Mouse (Mus musculus) heart, embryonic 11.5 days (tissue): ENCODE results near the gene Mgll. TPM values are rescaled to one million over a fixed set of nuclear protein-coding genes. Genes with fewer than 3 reads are reported as not detected.

Experiments
- ATAC-seq: fragments of 200-750 bp; cut with Nextera tagmentation; replicated peaks from 2 replicates; pipeline ENCODE4 v1.8.0; 2017; ENCODE audit warnings: moderate library complexity; ENCODE audit not compliant: insufficient number of reproducible peaks, low FRiP score, low TSS enrichment
- H3K27ac ChIP-seq: fragments of 300-500 bp; sonication (generic); 2 replicates; pipeline ENCODE4 v1.5.1; 2014; ENCODE audit warnings: mild to moderate bottlenecking, low read depth, low read length
- H3K27me3 ChIP-seq: fragments of 300-500 bp; sonication (generic); 2 replicates; pipeline ENCODE4 v1.6.1; 2014; ENCODE audit warnings: mild to moderate bottlenecking, low read length, mixed read lengths; ENCODE audit not compliant: control insufficient read depth, insufficient read depth
- H3K36me3 ChIP-seq: fragments of 300-500 bp; sonication (generic); 2 replicates; pipeline ENCODE4 v1.6.1; 2014; ENCODE audit warnings: mild to moderate bottlenecking, low read length, moderate library complexity, mixed read lengths; ENCODE audit not compliant: control insufficient read depth, insufficient read depth
- H3K4me1 ChIP-seq: fragments of 300-500 bp; sonication (generic); 2 replicates; pipeline ENCODE4 v1.6.1; 2014; ENCODE audit warnings: low read length; ENCODE audit not compliant: control insufficient read depth, insufficient read depth
- H3K4me2 ChIP-seq: fragments of 300-500 bp; sonication (generic); 2 replicates; pipeline ENCODE4 v1.6.1; 2014; ENCODE audit warnings: mild to moderate bottlenecking, moderate library complexity
- H3K4me3 ChIP-seq: fragments of 300-500 bp; sonication (generic); 2 replicates; pipeline ENCODE4 v1.5.1; 2014; ENCODE audit warnings: low read depth, low read length
- H3K9ac ChIP-seq: fragments of 300-500 bp; sonication (generic); 2 replicates; pipeline ENCODE4 v1.6.1; 2014; ENCODE audit warnings: mild to moderate bottlenecking, low read depth, low read length, moderate library complexity
- H3K9me3 ChIP-seq: fragments of 300-500 bp; sonication (generic); replicated peaks from 2 replicates; pipeline ENCODE4 v1.6.1; 2016; ENCODE audit warnings: low read length; ENCODE audit not compliant: control insufficient read depth
- WGBS: fragments of 180-500 bp; shearing (Covaris S2); extraction: QIAGEN DNeasy Blood & Tissue Kit; methylation state at CpG from one replicate; pipeline ENCODE4 v1.1.7; 2014; ENCODE audit not compliant: insufficient replicate concordance; 5-methylcytosine and 5-hydroxymethylcytosine counted together
- polyA plus RNA-seq: library from polyadenylated mRNA; unstranded; fragments of >200 nt; fragmentation: Nextera tagmentation; extraction: Ambion mirVana; gene quantifications from 2 replicates; pipeline ENCODE4 v1.2.1, GENCODE M21; 2014

Mgll gene
- polyA plus RNA-seq, 1 experiment from 2014 or later: 8.6 TPM

DNA sequence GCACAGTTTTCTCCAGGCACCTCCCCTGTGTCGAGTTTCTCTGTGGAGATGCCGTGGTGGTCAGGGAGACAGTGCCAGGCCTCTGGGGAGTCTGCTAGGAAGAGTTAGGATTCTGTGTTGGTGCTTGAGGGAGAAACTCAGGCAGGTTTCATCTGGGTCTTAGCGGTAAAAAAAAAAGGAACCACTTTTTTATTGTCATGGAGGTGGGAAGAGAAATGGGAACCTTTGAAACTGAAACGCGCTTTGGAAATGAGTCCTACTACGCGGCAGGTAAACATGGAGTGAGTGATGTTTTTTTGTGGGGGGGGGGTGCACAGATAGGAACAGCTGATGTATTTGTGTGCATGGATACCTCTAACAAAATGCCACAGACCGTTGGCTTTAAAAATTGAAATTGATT is 12.1 kb downstream of the Mgll start:
- H3K27me3 ChIP-seq: no peaks in the 10 kb centered on the region; the same call in 1 of the 2 replicates

DNA sequence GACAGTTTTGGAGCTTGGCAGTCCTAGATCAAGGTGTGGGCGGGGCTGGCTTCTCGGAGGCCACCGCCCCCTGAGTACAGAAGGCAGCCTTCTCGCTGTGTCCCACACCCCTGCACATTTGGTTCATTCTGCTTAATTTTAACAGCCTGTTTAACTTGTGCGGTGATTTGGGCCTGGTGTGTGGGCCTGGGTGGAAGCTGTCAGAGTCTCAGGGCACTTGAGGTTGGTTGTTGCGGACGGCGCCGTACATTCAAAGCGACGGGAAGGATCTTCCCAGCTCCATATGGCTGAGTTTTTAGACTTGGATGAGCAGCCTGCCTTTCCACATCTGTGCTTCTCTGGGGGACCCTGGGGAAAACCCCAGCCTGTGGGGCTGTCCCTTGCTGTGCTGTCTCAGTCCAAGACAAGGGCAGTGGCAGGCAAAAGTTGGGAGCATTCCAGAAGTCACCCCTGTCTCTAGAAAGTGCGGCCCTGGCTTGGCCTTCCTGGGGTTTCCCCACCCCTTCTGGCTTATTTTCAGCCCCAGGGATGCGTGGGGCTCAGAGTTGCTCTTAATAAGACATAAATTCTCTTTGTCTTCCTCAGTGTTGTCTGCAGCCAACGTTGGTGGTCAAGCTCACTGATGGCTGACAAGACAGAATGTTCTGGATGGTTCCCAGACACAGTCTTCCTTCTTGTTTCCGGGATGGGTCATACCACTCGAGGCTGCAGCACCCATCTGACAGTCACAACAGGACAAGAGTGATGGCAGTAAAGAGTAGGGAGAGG is 12.7 kb downstream of the Mgll start:
- no peak overlapping the region for H3K9ac ChIP-seq
- H3K4me3 ChIP-seq: no peak overlapping the region
- H3K27me3 ChIP-seq: no peaks in the 10 kb centered on the region; the same call in 1 of the 2 replicates
- H3K27ac ChIP-seq: no peak overlapping the region
- H3K36me3 ChIP-seq: no peaks in the 10 kb centered on the region
- WGBS: 80% methylated on average over 16 of the region's 16 CpGs
- no peaks in the 10 kb centered on the region for H3K9me3 ChIP-seq
- no peak overlapping the region for H3K4me2 ChIP-seq
- H3K4me1 ChIP-seq: no peaks in the 10 kb centered on the region
- no peak for ATAC-seq

More for the DNA sequence above, 12.1 kb downstream of the Mgll start:
- H3K9me3 ChIP-seq: no peaks in the 10 kb centered on the region
- WGBS: 80% methylated on average over 8 of the region's 8 CpGs
- H3K4me3 ChIP-seq: no peak overlapping the region
- ATAC-seq: no peak
- H3K36me3 ChIP-seq: no peaks in the 10 kb centered on the region
- no peak overlapping the region for H3K9ac ChIP-seq
- no peak overlapping the region for H3K4me2 ChIP-seq
- H3K4me1 ChIP-seq: no peaks in the 10 kb centered on the region
- no peak overlapping the region for H3K27ac ChIP-seq

DNA sequence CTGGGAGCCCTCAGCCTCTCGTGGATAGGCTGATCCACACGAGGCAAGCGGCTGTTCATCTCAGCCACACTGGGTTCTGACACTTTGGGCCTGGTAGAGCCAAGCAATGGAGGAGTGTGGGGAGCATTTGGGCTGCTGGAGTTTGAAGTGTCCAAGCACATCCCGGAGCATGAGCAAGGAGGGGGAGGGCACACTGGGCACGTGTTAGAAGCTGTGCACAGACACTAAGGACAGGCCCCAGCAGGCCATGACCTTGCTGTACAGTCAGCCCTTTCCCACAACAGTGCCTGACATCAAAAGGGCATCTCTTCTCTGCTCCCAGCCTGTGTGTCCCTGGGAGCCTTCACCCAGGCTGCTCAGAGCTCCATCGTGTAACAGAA is 13.3 kb downstream of the Mgll start:
- no peak overlapping the region for H3K4me2 ChIP-seq
- ATAC-seq: no peak
- no peaks in the 10 kb centered on the region for H3K9me3 ChIP-seq
- peaks cover under 1% of the 10 kb centered on the region; the same call in 1 of the 2 replicates for H3K27me3 ChIP-seq
- H3K36me3 ChIP-seq: no peaks in the 10 kb centered on the region
- WGBS: 67% methylated on average over 6 of the region's 6 CpGs
- no peak overlapping the region for H3K9ac ChIP-seq
- H3K4me3 ChIP-seq: no peak overlapping the region
- no peak overlapping the region for H3K27ac ChIP-seq
- H3K4me1 ChIP-seq: no peaks in the 10 kb centered on the region

GRCm38 (mm10) chr6:88741041-88741440 is 16.8 kb downstream of the Mgll start:
- Histone ChIP-seq H3K4me3 (no peak overlapping the region), H3K4me2 (no peak overlapping the region), H3K4me1 (no peaks in the 10 kb centered on the region), H3K27me3 (0 out of 2 replicates have a peak, but pooled peaks cover 2% of the 10 kb centered on the region), H3K27ac (no peak overlapping the region), H3K9me3 (no peaks in the 10 kb centered on the region), H3K36me3 (no peaks in the 10 kb centered on the region), H3K9ac (no peak overlapping the region)
- WGBS: 66% methylated on average over 3 of the region's 3 CpGs
- no peak for ATAC-seq

DNA sequence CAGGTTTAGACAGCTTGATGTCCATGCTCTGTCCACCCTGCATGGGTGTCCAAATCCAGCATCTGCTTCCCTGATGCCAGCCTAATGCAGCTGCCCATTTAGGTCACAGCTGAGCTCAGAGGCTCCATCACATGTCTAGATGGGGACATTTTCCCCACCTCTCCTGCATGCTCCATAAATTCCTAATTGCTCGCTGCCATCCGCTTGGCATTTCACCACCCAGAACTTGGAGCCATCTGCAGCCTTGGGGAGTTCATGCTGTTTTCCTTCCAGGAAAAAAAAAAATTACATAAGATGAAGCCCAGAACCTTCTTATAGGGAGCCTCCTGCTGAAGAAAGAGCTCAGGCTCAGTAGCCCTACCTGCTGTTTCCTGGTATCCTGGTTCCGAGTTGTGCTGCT is 17.6 kb downstream of the Mgll start:
- H3K27ac ChIP-seq: no peak overlapping the region
- H3K4me2 ChIP-seq: no peak overlapping the region
- 0 out of 2 replicates have a peak, but pooled peaks cover 2% of the 10 kb centered on the region for H3K27me3 ChIP-seq
- H3K4me1 ChIP-seq: no peaks in the 10 kb centered on the region
- H3K4me3 ChIP-seq: no peak overlapping the region
- 80% methylated on average over 3 of the region's 3 CpGs for WGBS
- ATAC-seq: no peak
- no peak overlapping the region for H3K9ac ChIP-seq
- no peaks in the 10 kb centered on the region for H3K9me3 ChIP-seq
- H3K36me3 ChIP-seq: no peaks in the 10 kb centered on the region

GRCm38 (mm10) chr6:88742286-88743011 is 18.2 kb downstream of the Mgll start:
- Histone ChIP-seq H3K9me3 (no peaks in the 10 kb centered on the region), H3K4me1 (no peaks in the 10 kb centered on the region), H3K36me3 (no peaks in the 10 kb centered on the region), H3K4me2 (no peak overlapping the region), H3K27me3 (0 out of 2 replicates have a peak, but pooled peaks cover 2% of the 10 kb centered on the region), H3K4me3 (no peak overlapping the region), H3K9ac (no peak overlapping the region), H3K27ac (no peak overlapping the region)
- 80% methylated on average over 9 of the region's 9 CpGs for WGBS
- ATAC-seq: no peak

- H3K4me1 ChIP-seq: no peaks in the 10 kb centered on the region
- no peak overlapping the region for H3K27ac ChIP-seq
- H3K4me2 ChIP-seq: no peak overlapping the region
- no peak overlapping the region for H3K9ac ChIP-seq
- no peak for ATAC-seq
- 0 out of 2 replicates have a peak, but pooled peaks cover 2% of the 10 kb centered on the region for H3K27me3 ChIP-seq
- no peaks in the 10 kb centered on the region for H3K36me3 ChIP-seq
- no peaks in the 10 kb centered on the region for H3K9me3 ChIP-seq
- no peak overlapping the region for H3K4me3 ChIP-seq
- 70% methylated on average over 14 of the region's 14 CpGs for WGBS
Observed at GRCm38 (mm10) chr6:88743601-88744291, 19.5 kb downstream of the Mgll start.

GRCm38 (mm10) chr6:88745027-88745426 is 20.8 kb downstream of the Mgll start:
- Histone ChIP-seq H3K36me3 (no peaks in the 10 kb centered on the region), H3K4me3 (no peak overlapping the region), H3K9me3 (no peaks in the 10 kb centered on the region), H3K27me3 (0 out of 2 replicates have a peak, but pooled peaks cover 2% of the 10 kb centered on the region), H3K9ac (no peak overlapping the region), H3K4me2 (no peak overlapping the region), H3K27ac (no peak overlapping the region), H3K4me1 (no peaks in the 10 kb centered on the region)
- no peak for ATAC-seq
- 78% methylated on average over 10 of the region's 10 CpGs for WGBS
